Mouse (Mus musculus): Measurements from ENCODE around the gene Tmem265. TPM values are rescaled to one million over a fixed set of nuclear protein-coding genes. Genes with fewer than 3 reads are reported as not detected.

Gene Tmem265
- polyA plus RNA-seq (2012; rRNA removed), result not detected in 2 replicates

DNA sequence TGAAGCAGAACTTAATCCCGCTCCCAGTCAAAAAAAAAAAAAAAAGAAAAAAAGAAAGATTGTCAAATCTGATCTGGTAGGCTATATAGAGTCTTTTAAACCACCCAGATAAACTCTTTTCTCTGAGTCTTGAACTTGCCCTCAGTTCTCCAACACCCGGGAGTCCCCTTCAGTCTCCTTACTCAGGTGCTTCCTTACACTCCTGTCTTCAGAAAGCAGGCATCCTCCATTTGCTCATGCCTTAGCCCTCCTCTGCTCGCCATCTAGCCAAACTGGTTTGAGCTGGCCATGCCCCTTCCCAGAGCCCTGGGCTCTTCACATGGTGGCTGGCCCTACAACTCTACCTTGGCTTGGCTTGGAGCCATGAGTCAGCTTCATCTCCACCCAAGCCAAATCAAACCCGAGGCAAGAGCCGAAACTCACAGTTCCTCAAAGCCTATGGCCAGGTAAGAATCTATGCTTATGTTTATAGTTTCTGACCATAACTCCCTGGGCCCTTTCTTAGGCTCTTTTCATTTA, at the start of gene Tmem265:
Tmem265 (plus strand) TSS at position 51 of the 519 bp plus-strand sequence.
- peak; percentile 35 for DNase-seq
- Histone ChIP-seq H3K4me1 (ENCODE audit: control insufficient read depth, insufficient read depth, low read length) (no peaks in the 10 kb centered on the region), H3K36me3 (ENCODE audit: control insufficient read depth, insufficient read depth, low read length) (peaks cover 15% of the 10 kb centered on the region), H3K27ac (ENCODE audit: insufficient read depth, low read depth, low read length) (no peak within 1 kb of the TSS), H3K27me3 (replicated peaks; ENCODE audit: control insufficient read depth, insufficient read depth, low read length) (no peaks in the 10 kb centered on the region), H3K4me3 (ENCODE audit: insufficient read depth, low read depth, low read length) (no peak within 1 kb of the TSS)
- TF ChIP-seq POLR2A (IDR thresholded peaks at IDR 0.05; ENCODE audit: low read depth, low read length), result no peak
- no peak for TF ChIP-seq CTCF (conservative IDR thresholded peaks at IDR 0.05; ENCODE audit: insufficient read depth, insufficient read length, low read depth, low read length)
- 69% methylated on average over 5 of the region's 5 CpGs for WGBS

DNA sequence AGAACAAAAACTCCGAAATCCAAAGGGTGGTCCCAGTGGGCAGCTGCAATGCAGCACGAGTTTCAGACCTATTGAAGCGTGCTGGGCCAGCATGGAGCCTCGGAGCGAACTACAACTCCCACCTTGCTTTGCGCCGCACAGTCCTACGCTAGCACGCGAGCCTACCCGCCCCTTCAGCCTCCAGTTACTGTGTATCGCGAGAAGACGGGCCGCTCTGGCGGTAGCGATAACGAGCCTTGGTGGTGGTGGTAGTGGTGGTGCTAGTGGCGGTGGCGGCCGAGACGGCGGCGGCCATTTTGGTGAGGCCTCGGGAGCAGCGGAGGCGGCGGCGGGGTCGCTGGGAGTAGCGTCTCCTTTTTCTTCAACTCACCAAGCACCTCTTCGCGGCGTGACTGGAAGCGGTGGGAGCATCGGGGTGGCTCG, 49.4 kb upstream of the Tmem265 start, which contains the start of gene Srcap:
Srcap (plus strand) TSS at position 176 of the 423 bp plus-strand sequence.
- Histone ChIP-seq H3K36me3 (ENCODE audit: control insufficient read depth, insufficient read depth, low read length) (peaks cover 6% of the 10 kb centered on the region), H3K27ac (ENCODE audit: insufficient read depth, low read depth, low read length) (peak within 1 kb of the TSS; percentile 94), H3K27me3 (replicated peaks; ENCODE audit: control insufficient read depth, insufficient read depth, low read length) (no peaks in the 10 kb centered on the region), H3K4me3 (ENCODE audit: insufficient read depth, low read depth, low read length) (peak within 1 kb of the TSS; percentile 68), H3K4me1 (ENCODE audit: control insufficient read depth, insufficient read depth, low read length) (peaks cover 6% of the 10 kb centered on the region; the same call in 1 of the 2 replicates)
- peak; percentile 99 for DNase-seq
- TF ChIP-seq CTCF (conservative IDR thresholded peaks at IDR 0.05; ENCODE audit: insufficient read depth, insufficient read length, low read depth, low read length) (no peak), POLR2A (IDR thresholded peaks at IDR 0.05; ENCODE audit: low read depth, low read length) (peak; percentile 73)
- WGBS, result under 1% methylated on average over 37 of the region's 37 CpGs

DNA sequence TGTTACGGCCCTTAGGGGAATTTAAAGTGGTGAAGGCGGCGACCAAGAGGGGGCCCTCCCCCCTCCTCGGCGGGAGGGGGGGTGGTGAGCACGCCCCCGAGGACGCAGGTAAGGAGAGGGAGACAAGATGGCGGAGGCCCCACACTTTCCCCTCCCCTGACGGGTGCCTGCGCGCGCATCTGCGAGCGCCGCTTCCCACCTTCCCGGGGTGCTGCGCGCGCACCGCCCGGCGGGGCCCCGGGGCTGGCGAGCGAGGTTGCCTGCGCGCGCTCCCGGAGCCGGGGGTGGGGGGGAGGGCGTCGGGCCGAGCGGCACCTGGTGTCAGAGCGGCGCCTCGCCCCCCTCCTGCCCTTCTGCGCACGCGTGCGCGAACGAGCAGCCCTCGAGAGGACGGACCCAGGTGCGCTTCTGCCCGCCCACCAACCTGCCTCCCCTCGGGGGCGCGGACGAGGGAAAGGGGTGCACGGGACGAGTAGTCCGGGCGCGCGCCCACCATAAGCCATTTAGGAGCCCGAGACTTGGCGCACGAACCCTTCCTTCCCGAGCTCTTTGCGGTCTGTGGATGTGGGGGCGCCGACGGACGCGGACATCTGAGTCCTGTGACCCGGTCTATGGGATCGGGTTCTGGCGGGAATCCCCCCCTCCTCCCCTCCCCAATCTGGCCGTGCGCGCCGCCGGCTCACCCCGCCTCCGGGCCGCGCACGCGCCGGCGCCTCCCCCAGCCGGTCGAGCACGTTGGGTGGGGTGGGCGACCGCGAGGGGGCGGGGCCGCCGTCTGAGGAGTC, 48.8 kb upstream of the Tmem265 start:
- TF ChIP-seq CTCF (conservative IDR thresholded peaks at IDR 0.05; ENCODE audit: insufficient read depth, insufficient read length, low read depth, low read length) (no peak), POLR2A (IDR thresholded peaks at IDR 0.05; ENCODE audit: low read depth, low read length) (no peak)
- under 1% methylated on average over 80 of the region's 93 CpGs for WGBS
- H3K4me3 ChIP-seq (ENCODE audit: insufficient read depth, low read depth, low read length), result peak overlapping the region; percentile 68
- peaks cover 6% of the 10 kb centered on the region; the same call in 1 of the 2 replicates for H3K4me1 ChIP-seq (ENCODE audit: control insufficient read depth, insufficient read depth, low read length)
- H3K27me3 ChIP-seq (replicated peaks; ENCODE audit: control insufficient read depth, insufficient read depth, low read length), result no peaks in the 10 kb centered on the region
- peak; percentile 93 for DNase-seq
- peaks cover 8% of the 10 kb centered on the region for H3K36me3 ChIP-seq (ENCODE audit: control insufficient read depth, insufficient read depth, low read length)
- peak overlapping the region; percentile 94 for H3K27ac ChIP-seq (ENCODE audit: insufficient read depth, low read depth, low read length)

DNA sequence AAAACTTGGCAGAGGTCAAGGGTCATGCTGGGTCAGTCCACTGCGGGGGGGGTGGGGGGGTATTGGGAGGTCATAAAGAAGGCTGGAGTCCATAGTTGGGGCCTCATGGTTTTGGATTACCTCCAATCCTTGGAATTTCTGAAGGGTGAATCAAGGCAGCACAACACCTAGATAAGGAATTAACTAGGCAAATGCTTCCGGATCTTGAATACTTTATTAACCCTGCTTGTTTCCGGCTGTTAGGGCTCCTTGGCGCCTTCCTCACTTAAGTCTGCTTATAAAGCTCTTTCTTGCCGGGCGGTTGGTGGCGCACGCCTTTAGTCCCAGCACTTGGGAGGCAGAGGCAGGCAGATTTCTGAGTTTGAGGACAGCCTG, 48.2 kb upstream of the Tmem265 start:
- DNase-seq, result no peak
- peaks cover 9% of the 10 kb centered on the region for H3K36me3 ChIP-seq (ENCODE audit: control insufficient read depth, insufficient read depth, low read length)
- TF ChIP-seq POLR2A (IDR thresholded peaks at IDR 0.05; ENCODE audit: low read depth, low read length) (no peak), CTCF (conservative IDR thresholded peaks at IDR 0.05; ENCODE audit: insufficient read depth, insufficient read length, low read depth, low read length) (no peak)
- WGBS, result 1% methylated on average over 8 of the region's 8 CpGs
- H3K4me3 ChIP-seq (ENCODE audit: insufficient read depth, low read depth, low read length), result peak overlapping the region; percentile 68
- no peaks in the 10 kb centered on the region for H3K27me3 ChIP-seq (replicated peaks; ENCODE audit: control insufficient read depth, insufficient read depth, low read length)
- peaks cover 6% of the 10 kb centered on the region; the same call in 1 of the 2 replicates for H3K4me1 ChIP-seq (ENCODE audit: control insufficient read depth, insufficient read depth, low read length)
- H3K27ac ChIP-seq (ENCODE audit: insufficient read depth, low read depth, low read length), result peak overlapping the region; percentile 60

- H3K4me3 ChIP-seq (ENCODE audit: insufficient read depth, low read depth, low read length), result no peak overlapping the region
- H3K27me3 ChIP-seq (replicated peaks; ENCODE audit: control insufficient read depth, insufficient read depth, low read length), result no peaks in the 10 kb centered on the region
- TF ChIP-seq CTCF (conservative IDR thresholded peaks at IDR 0.05; ENCODE audit: insufficient read depth, insufficient read length, low read depth, low read length), result no peak
- no peak for TF ChIP-seq POLR2A (IDR thresholded peaks at IDR 0.05; ENCODE audit: low read depth, low read length)
- no peak overlapping the region for H3K27ac ChIP-seq (ENCODE audit: insufficient read depth, low read depth, low read length)
- WGBS, result 42% methylated on average over 3 of the region's 3 CpGs
- peaks cover 6% of the 10 kb centered on the region; the same call in 1 of the 2 replicates for H3K4me1 ChIP-seq (ENCODE audit: control insufficient read depth, insufficient read depth, low read length)
- H3K36me3 ChIP-seq (ENCODE audit: control insufficient read depth, insufficient read depth, low read length), result peaks cover 9% of the 10 kb centered on the region
- DNase-seq, result peak; percentile 5
Measured at GRCm38 (mm10) chr7:127513781-127514180, 47.4 kb upstream of the Tmem265 start.

GRCm38 (mm10) chr7:127515846-127516245, 45.3 kb upstream of the Tmem265 start:
- WGBS, result 82% methylated on average over 7 of the region's 7 CpGs
- TF ChIP-seq POLR2A (IDR thresholded peaks at IDR 0.05; ENCODE audit: low read depth, low read length) (no peak), CTCF (conservative IDR thresholded peaks at IDR 0.05; ENCODE audit: insufficient read depth, insufficient read length, low read depth, low read length) (no peak)
- Histone ChIP-seq H3K36me3 (ENCODE audit: control insufficient read depth, insufficient read depth, low read length) (peaks cover 13% of the 10 kb centered on the region), H3K4me3 (ENCODE audit: insufficient read depth, low read depth, low read length) (no peak overlapping the region), H3K27me3 (replicated peaks; ENCODE audit: control insufficient read depth, insufficient read depth, low read length) (no peaks in the 10 kb centered on the region), H3K4me1 (ENCODE audit: control insufficient read depth, insufficient read depth, low read length) (peaks cover 6% of the 10 kb centered on the region; the same call in 1 of the 2 replicates), H3K27ac (ENCODE audit: insufficient read depth, low read depth, low read length) (no peak overlapping the region)
- DNase-seq, result no peak

DNA sequence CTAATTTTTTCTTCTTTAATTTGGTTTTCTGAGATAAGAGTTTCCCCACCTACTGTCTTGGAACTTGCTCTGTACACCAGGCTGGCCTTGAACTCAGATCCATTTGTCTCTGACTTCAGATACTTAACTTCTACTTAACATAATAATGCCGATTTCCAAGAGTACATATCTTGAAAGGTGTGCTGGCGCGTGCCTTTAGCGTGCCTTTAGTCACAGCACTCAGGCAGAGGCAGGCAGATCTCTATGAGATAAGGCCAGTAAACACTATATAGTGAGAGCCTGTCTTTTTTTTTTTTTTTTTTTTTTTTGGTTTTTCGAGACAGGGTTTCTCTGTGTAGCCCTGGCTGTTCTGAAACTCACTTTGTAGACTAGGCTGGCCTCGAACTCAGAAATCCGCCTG, 44.8 kb upstream of the Tmem265 start:
- WGBS, result 88% methylated on average over 7 of the region's 7 CpGs
- Histone ChIP-seq H3K4me3 (ENCODE audit: insufficient read depth, low read depth, low read length) (no peak overlapping the region), H3K27me3 (replicated peaks; ENCODE audit: control insufficient read depth, insufficient read depth, low read length) (no peaks in the 10 kb centered on the region), H3K36me3 (ENCODE audit: control insufficient read depth, insufficient read depth, low read length) (peaks cover 18% of the 10 kb centered on the region), H3K4me1 (ENCODE audit: control insufficient read depth, insufficient read depth, low read length) (peaks cover 6% of the 10 kb centered on the region; the same call in 1 of the 2 replicates), H3K27ac (ENCODE audit: insufficient read depth, low read depth, low read length) (no peak overlapping the region)
- DNase-seq, result no peak
- no peak for TF ChIP-seq POLR2A (IDR thresholded peaks at IDR 0.05; ENCODE audit: low read depth, low read length)
- no peak for TF ChIP-seq CTCF (conservative IDR thresholded peaks at IDR 0.05; ENCODE audit: insufficient read depth, insufficient read length, low read depth, low read length)
